ENCODE assay signal across 8 mouse cellular contexts in genomic region chr11:69411073-69411535, GRCm38 (mm10). TPM values are rescaled to one million over a fixed set of nuclear protein-coding genes. Genes with fewer than 3 reads are reported as not detected.
DNase-seq lines count a peak whose midpoint lies in the region; ATAC-seq lines count a peak whose summit lies in the region.

No protein-coding gene starts in this region.

- no peaks in the 10 kb centered on the region for H3K9me3 ChIP-seq in embryonic facial prominence, embryonic 15.5 days (replicated peaks)
- no peaks in the 10 kb centered on the region for H3K9me3 ChIP-seq in kidney, embryonic 14.5 days (ENCODE audit: control insufficient read depth, low read length)

- DNase-seq in CD4-positive, CD25-positive, alpha-beta regulatory T cell, adult 2 months (ENCODE audit: low read depth, low spot score), result peak; percentile 88
- DNase-seq in heart, adult 9 months (ENCODE audit: low spot score in 2 of 2), result peak; percentile 92 to 93
- DNase-seq in liver, result peak; percentile 95
- DNase-seq in spleen, postnatal 4 days (ENCODE audit: low spot score in 2 of 2), result peak; percentile 91 to 93

- H3K27ac ChIP-seq in embryonic facial prominence, embryonic 15.5 days (replicated peaks), result peak overlapping the region; percentile 98
- peak overlapping the region; percentile 99 for H3K27ac ChIP-seq in kidney, embryonic 14.5 days (ENCODE audit: low read depth, low read length)

- H3K9ac ChIP-seq in embryonic facial prominence, embryonic 15.5 days, result peak overlapping the region; percentile 84
- peak overlapping the region; percentile 90 for H3K9ac ChIP-seq in kidney, embryonic 14.5 days (ENCODE audit: low read depth, low read length)

- WGBS in embryonic facial prominence, embryonic 15.5 days, result under 1% methylated on average over 26 of the region's 26 CpGs
- WGBS in kidney, embryonic 14.5 days, result under 1% methylated on average over 26 of the region's 26 CpGs

- ATAC-seq in CD4-positive, CD25-positive, alpha-beta regulatory T cell, adult 4 months, result no peak
- peak; percentile 59 for ATAC-seq in embryonic facial prominence, embryonic 15.5 days (ENCODE audit: insufficient number of reproducible peaks, low FRiP score, low TSS enrichment, low read depth)
- ATAC-seq in kidney, embryonic 14.5 days (ENCODE audit: low FRiP score, low TSS enrichment), result peak; percentile 56
- peak; percentile 27 for ATAC-seq in monocyte, adult 5-6 weeks (replicated peaks; ENCODE audit: insufficient number of reproducible peaks, low FRiP score, low TSS enrichment, poor library complexity, severe bottlenecking)

- peak overlapping the region; percentile 75 for H3K4me3 ChIP-seq in embryonic facial prominence, embryonic 15.5 days (replicated peaks)
- H3K4me3 ChIP-seq in kidney, embryonic 14.5 days (ENCODE audit: low read length), result peak overlapping the region; percentile 85

- H3K4me1 ChIP-seq in embryonic facial prominence, embryonic 15.5 days, result peaks cover 67% of the 10 kb centered on the region
- peaks cover 47% of the 10 kb centered on the region for H3K4me1 ChIP-seq in kidney, embryonic 14.5 days (ENCODE audit: control insufficient read depth, insufficient read depth, low read length)

- H3K36me3 ChIP-seq in embryonic facial prominence, embryonic 15.5 days, result peaks cover 25% of the 10 kb centered on the region
- peaks cover 35% of the 10 kb centered on the region for H3K36me3 ChIP-seq in kidney, embryonic 14.5 days (ENCODE audit: control insufficient read depth, insufficient read depth, low read length)

- peak overlapping the region; percentile 94 for H3K4me2 ChIP-seq in embryonic facial prominence, embryonic 15.5 days (replicated peaks)
- peak overlapping the region; percentile 68 for H3K4me2 ChIP-seq in kidney, embryonic 14.5 days (replicated peaks; ENCODE audit: low read depth, low read length)

- H3K27me3 ChIP-seq in embryonic facial prominence, embryonic 15.5 days, result no peaks in the 10 kb centered on the region
- no peaks in the 10 kb centered on the region for H3K27me3 ChIP-seq in kidney, embryonic 14.5 days (ENCODE audit: control insufficient read depth, insufficient read depth, low read length)

RNA-seq across cellular contexts. Expression of gene Kdm6b, which starts 2.4 kb away (rescaled TPM):
- polyA plus RNA-seq in CD4-positive, CD25-positive, alpha-beta regulatory T cell, adult 4 months (2017; shearing (Covaris generic)), result 10 to 100 TPM; 30.7 to 32.6 TPM
- polyA plus RNA-seq in embryonic facial prominence, embryonic 15.5 days (2015; fragmentation: Nextera tagmentation; extraction: Ambion mirVana), result 35.5 and 37.2 TPM in 2 replicates
- 36.1 and 37.4 TPM in 2 replicates for polyA plus RNA-seq in kidney, embryonic 14.5 days (2014; fragmentation: Nextera tagmentation; extraction: Ambion mirVana)
- total RNA-seq in monocyte, adult 5-6 weeks (2017), result 14.3 to 27.5 TPM (median 16.8 TPM) in 3 replicates

RNA-seq across cellular contexts. Expression of gene Tmem88, which starts 13.1 kb away (rescaled TPM):
- polyA plus RNA-seq in CD4-positive, CD25-positive, alpha-beta regulatory T cell, adult 4 months (2017; shearing (Covaris generic)), result 1 to 10 TPM; 1.1 to 1.2 TPM
- 19.5 and 20.0 TPM in 2 replicates for polyA plus RNA-seq in embryonic facial prominence, embryonic 15.5 days (2015; fragmentation: Nextera tagmentation; extraction: Ambion mirVana)
- polyA plus RNA-seq in kidney, embryonic 14.5 days (2014; fragmentation: Nextera tagmentation; extraction: Ambion mirVana), result 36.8 and 39.6 TPM in 2 replicates
- 3.1 to 3.8 TPM in 2 of 3 replicates, not detected in the other for total RNA-seq in monocyte, adult 5-6 weeks (2017)

RNA-seq across cellular contexts. Expression of gene Cyb5d1, which starts 15.7 kb away (rescaled TPM):
- polyA plus RNA-seq in CD4-positive, CD25-positive, alpha-beta regulatory T cell, adult 4 months (2017; shearing (Covaris generic)), result 10 to 100 TPM; 17.0 to 28.2 TPM
- 32.6 and 40.9 TPM in 2 replicates for polyA plus RNA-seq in embryonic facial prominence, embryonic 15.5 days (2015; fragmentation: Nextera tagmentation; extraction: Ambion mirVana)
- 11.1 and 23.9 TPM in 2 replicates for polyA plus RNA-seq in kidney, embryonic 14.5 days (2014; fragmentation: Nextera tagmentation; extraction: Ambion mirVana)
- 19.2 to 55.3 TPM (median 20.9 TPM) in 3 replicates for total RNA-seq in monocyte, adult 5-6 weeks (2017)

RNA-seq across cellular contexts. Expression of gene Naa38, which starts 15.8 kb away (rescaled TPM):
- polyA plus RNA-seq in CD4-positive, CD25-positive, alpha-beta regulatory T cell, adult 4 months (2017; shearing (Covaris generic)), result 100 to 1,000 TPM in 1 of 2 experiments, 10 to 100 TPM in 1; 87.8 to 116 TPM
- 150 and 158 TPM in 2 replicates for polyA plus RNA-seq in embryonic facial prominence, embryonic 15.5 days (2015; fragmentation: Nextera tagmentation; extraction: Ambion mirVana)
- polyA plus RNA-seq in kidney, embryonic 14.5 days (2014; fragmentation: Nextera tagmentation; extraction: Ambion mirVana), result 172 and 221 TPM in 2 replicates
- 51.4 to 93.3 TPM (median 54.6 TPM) in 3 replicates for total RNA-seq in monocyte, adult 5-6 weeks (2017)

RNA-seq across cellular contexts. Expression of gene Chd3, which starts 41.9 kb away (rescaled TPM):
- polyA plus RNA-seq in CD4-positive, CD25-positive, alpha-beta regulatory T cell, adult 4 months (2017; shearing (Covaris generic)), result 10 to 100 TPM; 71.8 to 80.8 TPM
- 88.3 and 91.8 TPM in 2 replicates for polyA plus RNA-seq in embryonic facial prominence, embryonic 15.5 days (2015; fragmentation: Nextera tagmentation; extraction: Ambion mirVana)
- 56.7 and 59.7 TPM in 2 replicates for polyA plus RNA-seq in kidney, embryonic 14.5 days (2014; fragmentation: Nextera tagmentation; extraction: Ambion mirVana)
- total RNA-seq in monocyte, adult 5-6 weeks (2017), result 76.7 to 192 TPM (median 86.2 TPM) in 3 replicates
